Mouse (Mus musculus) heart, adult 11 months (tissue): ENCODE results near the gene Cd300ld5.
A peak's percentile ranks its signal among the peaks of the same experiment; 100 is the strongest.
"Not testable (repeated sequence)": the region's sequence is repeated elsewhere in the genome, so short reads cannot be mapped to it uniquely, and the experiment has no call there.

Source experiments
- DNase-seq: peaks from one replicate; pipeline ENCODE4 v3.0.0; 2022

Cd300ld5 gene

DNA sequence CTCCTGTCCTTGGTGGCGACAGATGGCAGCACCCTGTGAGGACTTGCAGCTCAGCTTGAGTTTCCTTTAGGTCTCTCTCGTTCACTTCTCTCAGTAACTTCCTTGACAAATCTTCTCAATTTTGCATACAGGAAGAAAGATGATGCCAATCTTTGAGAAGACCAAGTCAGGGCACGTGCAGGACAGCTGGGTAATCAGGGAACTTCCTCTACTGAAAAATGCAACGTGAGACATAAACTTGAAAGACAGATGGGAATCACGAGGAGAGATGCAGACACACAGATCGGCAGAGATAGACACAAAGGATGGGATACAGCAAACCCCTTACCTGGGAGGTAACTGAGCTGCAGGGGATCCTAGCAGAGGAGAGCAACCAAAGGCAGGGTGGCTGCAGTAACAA lies 10.7 kb downstream of the Cd300ld5 start, which contains the start of gene Cd300ld4:
Gene Cd300ld4 (minus strand): TSS at position 101 of the 400 bp plus-strand sequence.
- not testable (repeated sequence) for DNase-seq

GRCm38 (mm10) chr11:115016093-115016492 lies 21.5 kb downstream of the Cd300ld5 start, which contains the start of gene Cd300ld2:
TSS of gene Cd300ld2 (minus strand) at chr11:115016193.
- DNase-seq, result not testable (repeated sequence)

- DNase-seq, result peak; percentile 92
Measured at GRCm38 (mm10) chr11:115004070-115004469, 33.5 kb downstream of the Cd300ld5 start.

- DNase-seq, result peak; percentile 90
Measured at GRCm38 (mm10) chr11:115001474-115002040, 36.0 kb downstream of the Cd300ld5 start, which contains the start of gene Cd300c2. TSS of gene Cd300c2 (minus strand) at chr11:115001880.

GRCm38 (mm10) chr11:114989793-114990192 lies 47.8 kb downstream of the Cd300ld5 start, which contains the start of gene Cd300ld:
TSS of gene Cd300ld (minus strand) at chr11:114989922.
- DNase-seq, result peak; percentile 85

GRCm38 (mm10) chr11:114981866-114982265 lies 55.7 kb downstream of the Cd300ld5 start:
- peak; percentile 86 for DNase-seq
